Mouse (Mus musculus) frontal cortex, adult 2 months (tissue): ENCODE results near the gene Fbxl13. TPM values are rescaled to one million over a fixed set of nuclear protein-coding genes. Genes with fewer than 3 reads are reported as not detected.

Source experiments
- DNase-seq, 2 experiments: peaks; one replicate each; pipeline ENCODE4 v3.0.0; 2022; ENCODE audit warnings: low spot score in 1 of 2; ENCODE audit errors: extremely low spot score in 1 of 2
- polyA plus RNA-seq: library from polyadenylated mRNA; depleted of rRNA; stranded (reverse); fragments of >200 nt; gene quantifications from 2 replicates; pipeline ENCODE4 v1.2.3, GENCODE M21; 2012; rRNA removed

Fbxl13 gene
- polyA plus RNA-seq: 0.15 and 0.20 TPM in 2 replicates

DNA sequence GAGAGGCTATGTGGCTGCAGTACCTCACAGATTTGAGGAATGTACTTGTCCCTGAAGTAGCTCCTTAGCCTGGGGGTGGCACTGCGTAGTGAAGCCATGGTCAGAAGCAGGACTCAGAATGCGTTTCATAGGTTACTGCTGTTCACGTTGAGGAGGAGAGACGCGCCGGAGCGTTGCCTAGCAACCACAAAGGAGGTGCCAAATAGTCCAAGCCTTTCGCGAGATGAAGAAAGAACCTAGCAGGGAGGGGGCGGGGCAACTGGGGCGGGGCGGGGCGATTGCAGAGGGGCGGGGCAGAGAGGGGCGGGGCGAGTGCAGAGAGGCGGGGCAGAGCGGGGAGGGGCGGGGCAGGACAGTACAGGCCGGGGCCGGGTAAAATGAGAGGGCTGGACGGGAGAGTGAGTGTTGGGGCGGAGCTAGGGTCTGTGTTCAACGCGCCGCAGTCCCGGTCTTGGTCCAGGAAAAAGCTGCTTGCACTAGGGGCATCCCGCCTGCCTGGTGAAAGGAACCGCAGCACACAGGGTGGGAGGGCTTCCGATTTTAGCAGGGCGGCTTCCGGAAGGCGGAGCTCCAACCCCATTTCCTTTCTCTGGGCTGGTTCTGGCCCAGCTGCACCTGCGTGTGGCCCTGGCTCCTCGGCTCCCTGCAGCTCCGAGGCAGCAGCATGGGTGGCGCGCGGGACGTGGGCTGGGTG lies at the start of gene Fbxl13, which contains the start of gene Armc10:
Gene Fbxl13, minus strand, starts transcription at position 196 of the 694 bp plus-strand sequence.
Gene Armc10, plus strand, starts transcription at position 375 of the 694 bp plus-strand sequence.
- peak; percentile 91 to 93 for DNase-seq

DNA sequence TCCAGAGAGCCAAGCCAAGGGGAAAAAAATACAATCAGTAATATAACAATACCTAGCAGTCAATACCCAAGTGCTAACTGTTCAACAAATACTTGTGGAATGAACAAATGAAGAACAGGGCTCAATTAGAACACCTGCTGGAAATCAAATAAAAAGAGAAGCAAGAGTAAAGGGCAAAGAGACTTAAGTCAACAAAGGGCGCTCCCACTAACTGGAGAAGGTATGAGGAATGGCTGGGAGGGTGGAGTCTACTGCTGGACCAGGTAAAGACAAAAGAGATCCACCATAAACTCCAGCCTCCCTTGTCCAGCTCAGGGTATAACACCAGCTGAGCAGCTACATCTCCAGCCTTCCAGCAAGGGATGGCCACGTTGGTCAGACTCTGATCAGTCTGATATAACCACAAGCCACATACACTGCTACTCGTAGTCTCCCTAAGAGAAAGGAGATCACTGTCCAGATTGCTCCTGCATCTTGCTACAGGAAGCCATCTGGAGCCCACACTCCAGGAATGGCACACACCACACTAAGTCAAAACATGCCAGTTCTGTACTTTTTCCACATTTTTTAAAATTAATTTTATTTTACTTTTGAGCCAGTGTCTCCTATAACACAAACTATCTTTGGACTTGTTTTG lies 49.5 kb upstream of the Fbxl13 start:
- DNase-seq: no peak

- DNase-seq: no peak
Observed at GRCm38 (mm10) chr5:21693372-21693870, 48.0 kb upstream of the Fbxl13 start.

- no peak for DNase-seq
Observed at GRCm38 (mm10) chr5:21692230-21692629, 46.8 kb upstream of the Fbxl13 start.

- DNase-seq: peak in 1 of 2 experiments; percentile 33
Observed at GRCm38 (mm10) chr5:21687042-21687441, 41.6 kb upstream of the Fbxl13 start.

GRCm38 (mm10) chr5:21685001-21685400 lies 39.6 kb upstream of the Fbxl13 start:
- DNase-seq: no peak

GRCm38 (mm10) chr5:21683811-21684210 lies 38.4 kb upstream of the Fbxl13 start:
- DNase-seq: no peak

- peak; percentile 38 to 58 for DNase-seq
Observed at GRCm38 (mm10) chr5:21680940-21681339, 35.5 kb upstream of the Fbxl13 start.

GRCm38 (mm10) chr5:21680029-21680428 lies 34.6 kb upstream of the Fbxl13 start:
- no peak for DNase-seq

GRCm38 (mm10) chr5:21678363-21678762 lies 32.9 kb upstream of the Fbxl13 start:
- DNase-seq: no peak

GRCm38 (mm10) chr5:21677939-21678338 lies 32.5 kb upstream of the Fbxl13 start:
- no peak for DNase-seq

DNA sequence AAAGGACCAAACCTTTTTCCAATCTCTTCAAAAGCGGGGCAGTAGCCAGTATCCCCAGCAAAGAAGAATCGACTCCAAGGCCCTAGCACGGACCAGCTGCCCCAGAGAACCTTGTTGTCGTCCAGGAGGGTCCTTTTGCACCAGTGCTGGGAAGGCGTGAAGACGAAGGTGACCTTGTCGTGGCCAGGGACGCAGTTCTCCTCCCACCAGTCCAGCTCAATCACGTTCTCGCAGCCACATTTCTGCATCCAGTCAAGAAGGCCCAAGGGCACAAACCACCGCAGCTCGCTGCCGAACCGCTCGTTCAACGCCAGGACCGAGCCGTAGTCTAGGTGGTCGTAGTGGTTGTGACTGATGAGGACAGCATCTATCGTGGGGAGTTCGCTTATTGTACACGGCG lies 30.1 kb upstream of the Fbxl13 start:
- no peak for DNase-seq

GRCm38 (mm10) chr5:21675019-21675418 lies 29.6 kb upstream of the Fbxl13 start:
- DNase-seq: no peak

- no peak for DNase-seq
Observed at GRCm38 (mm10) chr5:21673742-21674141, 28.3 kb upstream of the Fbxl13 start.

DNA sequence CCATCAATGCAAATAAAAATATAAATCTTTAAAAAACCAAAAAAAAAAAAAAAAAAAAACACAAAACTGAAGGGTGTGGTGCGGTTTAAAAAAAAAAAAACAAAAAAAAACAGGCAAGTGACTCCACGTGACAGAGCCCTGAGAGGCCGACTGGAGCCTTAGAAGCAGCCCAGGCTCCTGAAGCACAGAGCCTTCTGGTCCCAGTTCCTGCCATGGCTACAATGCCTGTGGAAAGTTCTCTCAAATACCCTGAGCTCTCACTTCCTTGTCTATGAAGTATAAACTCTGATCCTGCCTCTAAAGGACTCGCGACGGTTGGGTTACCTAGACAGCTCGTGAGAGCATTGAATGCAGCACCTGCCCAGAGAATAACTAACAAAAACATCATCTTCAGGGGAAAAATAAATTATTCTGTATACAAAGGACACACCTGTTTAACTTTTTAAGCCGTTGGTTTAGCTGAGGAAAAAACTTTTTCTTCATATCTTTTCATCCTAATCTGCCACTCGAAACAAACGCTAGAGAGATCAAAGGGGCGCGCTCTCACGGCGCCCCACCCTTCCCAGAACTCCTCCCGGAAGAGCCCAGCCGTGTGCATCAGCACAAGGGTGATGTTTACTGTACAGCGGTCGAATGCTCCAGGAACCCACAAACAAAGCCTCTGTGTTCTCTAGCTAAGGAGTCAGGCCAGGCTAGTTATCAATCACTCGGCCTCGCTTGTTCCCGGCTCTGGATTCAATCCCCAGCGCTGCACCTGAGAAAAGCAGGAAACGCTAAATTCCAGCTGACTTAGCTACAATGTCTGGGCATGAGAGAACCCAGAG lies 27.6 kb upstream of the Fbxl13 start:
- DNase-seq: no peak

- no peak for DNase-seq
Observed at GRCm38 (mm10) chr5:21669307-21669706, 23.9 kb upstream of the Fbxl13 start.

DNA sequence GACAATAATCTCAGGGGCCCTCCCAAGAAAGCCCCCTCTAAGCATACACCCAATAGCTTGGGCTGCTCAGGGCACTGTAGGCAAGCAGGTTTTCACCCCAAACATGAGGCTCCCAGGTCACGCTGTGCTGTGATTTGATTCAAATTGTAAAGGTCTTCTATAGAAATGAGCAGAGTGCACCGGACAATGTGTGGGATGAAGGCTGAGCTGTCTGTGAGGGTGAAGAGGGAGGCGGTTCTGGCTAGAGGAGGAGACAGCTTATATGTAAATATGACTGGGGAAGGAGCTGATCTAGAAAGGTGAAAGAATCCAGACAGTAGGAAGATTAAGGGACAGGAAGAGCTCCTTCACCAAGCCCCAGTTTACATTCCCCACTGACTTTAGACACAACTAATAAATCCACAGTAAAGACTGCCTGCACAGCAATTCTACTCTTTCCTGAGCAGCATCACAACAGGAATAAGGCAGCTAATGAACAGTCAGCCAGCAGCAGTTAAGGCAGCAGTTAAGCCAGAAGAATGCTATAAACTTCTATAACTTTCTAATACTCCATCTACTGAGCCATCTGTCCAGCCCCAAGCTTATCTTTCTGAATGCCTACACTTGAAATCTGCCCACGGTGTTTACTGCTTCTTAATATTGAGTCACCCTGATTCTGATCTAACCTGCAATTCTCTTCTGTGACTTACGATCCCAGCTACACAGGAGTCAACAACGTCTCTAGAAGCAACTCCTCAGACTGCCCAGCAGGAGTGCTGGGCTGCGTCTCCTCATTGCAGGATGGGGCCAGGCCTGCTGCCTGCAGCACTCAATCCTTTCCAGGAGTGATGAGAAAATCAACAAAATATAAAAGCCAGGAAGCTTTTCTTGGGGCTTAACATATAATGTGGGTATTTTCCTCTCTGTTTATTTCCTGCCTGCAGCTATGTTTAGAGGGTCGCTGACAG lies 22.0 kb upstream of the Fbxl13 start:
- no peak for DNase-seq

DNA sequence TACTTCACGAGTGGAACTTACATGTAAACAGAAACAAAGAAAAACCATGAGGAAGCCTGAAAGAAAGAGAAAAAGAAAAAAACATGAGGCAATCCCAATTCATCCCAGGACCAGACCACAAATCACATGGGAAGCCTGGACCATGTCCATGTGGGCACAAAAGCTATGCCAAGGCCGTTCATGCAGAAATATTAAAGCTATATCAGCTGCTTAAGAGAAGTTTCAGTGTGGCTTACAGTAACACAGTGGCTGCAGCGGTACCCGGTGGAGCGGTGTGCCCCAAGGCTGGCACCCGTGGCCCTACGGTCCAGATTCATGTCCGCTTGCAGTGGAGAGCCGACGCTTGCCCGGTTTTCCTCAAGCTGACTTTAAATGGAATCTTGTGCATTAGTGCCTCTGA lies 17.6 kb upstream of the Fbxl13 start:
- DNase-seq: no peak

GRCm38 (mm10) chr5:21660850-21661249 lies 15.4 kb upstream of the Fbxl13 start:
- DNase-seq: no peak
